Mouse (Mus musculus) ES-Bruce4 (cell line): ENCODE measurements at regions not wholly inside any gene's neighbourhood (a gene's known extent, or its start where the extent isn't known, plus 50 kb on each side); places are given as distances from the start of the nearest gene placed in this dataset.

ENCODE experiments used
- H3K27ac ChIP-seq: 2 replicates; pipeline ENCODE4 v1.5.1; 2012; ENCODE audit warnings: low read length, inconsistent platforms; ENCODE audit not compliant: insufficient read depth
- H3K27me3 ChIP-seq: 2 replicates; pipeline ENCODE4 v1.6.1; 2012; ENCODE audit warnings: mild to moderate bottlenecking, low read length, inconsistent platforms; ENCODE audit not compliant: control insufficient read depth, poor library complexity, insufficient read depth, severe bottlenecking
- H3K36me3 ChIP-seq: 2 replicates; pipeline ENCODE4 v1.6.1; 2012; ENCODE audit warnings: inconsistent platforms, mild to moderate bottlenecking, low read length, moderate library complexity; ENCODE audit not compliant: control insufficient read depth, poor library complexity, insufficient read depth, severe bottlenecking
- H3K4me1 ChIP-seq: one replicate; pipeline ENCODE4 v1.8.1; 2011; ENCODE audit warnings: low read length; ENCODE audit not compliant: control insufficient read depth, insufficient read depth
- H3K4me3 ChIP-seq: 2 replicates; pipeline ENCODE4 v1.5.1; 2011; ENCODE audit warnings: low read depth, mild to moderate bottlenecking, low read length
- H3K9ac ChIP-seq: 2 replicates; pipeline ENCODE4 v1.6.1; 2012; ENCODE audit warnings: low read depth, mild to moderate bottlenecking, inconsistent platforms; ENCODE audit not compliant: poor library complexity, severe bottlenecking
- H3K9me3 ChIP-seq: replicated peaks from 2 replicates; pipeline ENCODE4 v1.6.1; 2012; ENCODE audit warnings: mild to moderate bottlenecking, low read length, inconsistent platforms; ENCODE audit not compliant: control insufficient read depth, poor library complexity, insufficient read depth, severe bottlenecking
- CTCF ChIP-seq: IDR thresholded peaks from one replicate; pipeline ENCODE4 v1.8.1; 2011; ENCODE audit warnings: low read depth, low read length
- EP300 ChIP-seq: IDR thresholded peaks from 2 replicates; pipeline ENCODE4 v1.6.1; 2011; ENCODE audit warnings: low read depth, low read length; ENCODE audit not compliant: insufficient read depth
- POLR2A ChIP-seq: IDR thresholded peaks from one replicate; pipeline ENCODE4 v1.8.1; 2011; ENCODE audit warnings: low read length; ENCODE audit not compliant: insufficient read depth

DNA sequence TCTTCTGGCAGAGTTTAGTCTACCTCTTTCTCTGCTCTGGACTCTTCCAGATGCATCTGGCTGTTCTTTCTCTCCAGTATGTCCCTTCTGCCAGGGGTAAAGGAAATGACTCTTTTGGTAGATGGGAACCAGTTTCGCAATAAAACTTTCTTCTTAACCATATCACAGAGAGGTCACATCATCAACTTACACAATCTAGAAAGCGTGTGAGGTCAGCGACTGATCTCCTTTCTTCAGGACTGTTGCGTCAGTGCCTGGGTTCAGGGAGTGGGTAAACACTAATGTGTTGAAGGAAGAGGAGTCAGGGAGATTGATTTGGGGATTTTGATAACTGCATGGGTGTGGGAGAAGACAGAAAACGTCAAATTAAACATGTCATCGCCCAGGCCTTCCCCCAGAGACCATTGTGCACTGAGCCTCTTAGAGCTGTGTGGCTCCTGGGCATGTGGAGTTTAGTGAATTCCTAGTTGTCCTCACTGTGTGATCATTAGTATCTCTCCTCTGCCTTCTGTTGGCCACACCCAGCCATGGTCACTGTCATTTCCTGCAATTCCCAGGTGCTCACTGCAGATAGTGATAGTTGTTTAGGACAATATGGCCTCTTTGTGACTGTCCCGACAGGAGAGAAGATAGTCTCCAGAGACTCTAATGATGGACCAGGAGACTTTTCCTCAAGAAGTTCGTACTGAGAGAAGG lies 122.2 kb upstream of the Arntl start:
- peaks cover 7% of the 10 kb centered on the region for H3K4me1 ChIP-seq
- no peak overlapping the region for H3K9ac ChIP-seq
- no peaks in the 10 kb centered on the region for H3K9me3 ChIP-seq
- TF ChIP-seq EP300, result no peak
- TF ChIP-seq POLR2A, result no peak
- no peak for TF ChIP-seq CTCF
- H3K4me3 ChIP-seq, result no peak overlapping the region
- no peak overlapping the region for H3K27ac ChIP-seq
- H3K27me3 ChIP-seq, result no peaks in the 10 kb centered on the region
- no peaks in the 10 kb centered on the region for H3K36me3 ChIP-seq

DNA sequence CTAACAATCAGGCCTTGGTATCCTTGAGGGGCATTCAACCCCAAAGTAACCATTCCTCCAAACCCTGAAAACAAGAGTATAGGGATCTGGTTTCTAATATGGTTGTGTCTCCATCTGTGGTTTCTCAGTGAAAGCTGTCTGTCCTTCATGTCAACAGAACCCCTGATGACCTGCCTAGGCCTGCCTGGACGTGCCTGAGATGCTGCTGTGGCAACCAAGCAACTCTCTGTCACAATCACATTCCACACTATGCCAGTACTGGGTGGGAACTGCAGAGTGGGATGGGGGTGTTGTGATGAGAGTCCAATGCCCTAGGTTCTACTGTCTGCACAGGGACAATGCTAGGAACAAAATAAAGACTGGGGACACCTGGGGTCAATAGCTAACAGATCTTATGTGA lies 121.1 kb upstream of the Arntl start:
- Histone ChIP-seq H3K4me1 (peaks cover 7% of the 10 kb centered on the region), H3K36me3 (no peaks in the 10 kb centered on the region), H3K4me3 (no peak overlapping the region), H3K9ac (no peak overlapping the region), H3K9me3 (no peaks in the 10 kb centered on the region), H3K27me3 (no peaks in the 10 kb centered on the region), H3K27ac (no peak overlapping the region)
- TF ChIP-seq CTCF (no peak), EP300 (0 out of 2 replicates have a peak, but pooled peaks have one; percentile 9)

DNA sequence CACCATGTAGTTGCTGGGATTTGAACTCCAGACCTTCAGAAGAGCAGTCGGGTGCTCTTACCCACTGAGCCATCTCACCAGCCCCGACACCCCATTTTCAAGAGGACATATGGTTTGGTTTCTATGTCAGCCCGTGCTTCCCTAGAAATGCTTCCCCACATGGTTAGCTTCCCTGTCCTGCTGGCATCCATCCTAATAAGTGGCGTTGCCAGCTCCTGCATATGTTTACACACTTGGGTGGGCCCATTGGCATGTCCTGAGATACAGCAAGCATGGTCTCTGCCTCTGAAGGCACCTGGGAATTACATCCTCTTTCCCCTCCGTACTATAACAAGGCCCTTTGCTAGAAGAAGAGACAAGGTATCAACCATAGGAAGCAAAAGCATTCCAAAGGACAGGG lies 119.6 kb upstream of the Arntl start:
- Histone ChIP-seq H3K27ac (no peak overlapping the region), H3K4me1 (peaks cover 7% of the 10 kb centered on the region), H3K9me3 (no peaks in the 10 kb centered on the region), H3K9ac (no peak overlapping the region), H3K4me3 (no peak overlapping the region), H3K36me3 (no peaks in the 10 kb centered on the region), H3K27me3 (no peaks in the 10 kb centered on the region)
- TF ChIP-seq POLR2A (no peak), EP300 (no peak), CTCF (no peak)

DNA sequence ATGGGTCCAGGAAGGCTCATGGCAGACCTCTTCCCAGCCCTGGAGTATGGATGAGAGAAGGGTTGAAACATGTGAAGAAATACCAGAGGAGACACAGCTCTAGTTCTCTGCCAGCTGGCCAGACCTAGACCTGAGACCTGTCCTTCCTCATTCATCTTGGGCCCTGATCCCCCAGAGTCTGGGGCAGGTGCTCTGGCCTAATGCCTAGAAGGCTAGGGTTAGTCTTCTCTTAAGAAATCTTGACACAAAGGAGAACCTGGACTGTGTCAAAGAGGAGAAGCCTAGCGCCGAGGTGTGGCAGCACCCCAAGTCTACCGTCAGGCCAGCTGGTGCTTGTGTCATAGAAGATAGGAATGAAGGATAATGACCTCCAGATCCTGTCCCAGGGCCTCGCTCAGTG lies 118.2 kb upstream of the Arntl start:
- Histone ChIP-seq H3K9me3 (no peaks in the 10 kb centered on the region), H3K4me1 (peaks cover 7% of the 10 kb centered on the region), H3K27ac (no peak overlapping the region), H3K4me3 (no peak overlapping the region), H3K36me3 (no peaks in the 10 kb centered on the region), H3K9ac (no peak overlapping the region), H3K27me3 (no peaks in the 10 kb centered on the region)
- TF ChIP-seq EP300 (no peak), CTCF (no peak), POLR2A (no peak)

DNA sequence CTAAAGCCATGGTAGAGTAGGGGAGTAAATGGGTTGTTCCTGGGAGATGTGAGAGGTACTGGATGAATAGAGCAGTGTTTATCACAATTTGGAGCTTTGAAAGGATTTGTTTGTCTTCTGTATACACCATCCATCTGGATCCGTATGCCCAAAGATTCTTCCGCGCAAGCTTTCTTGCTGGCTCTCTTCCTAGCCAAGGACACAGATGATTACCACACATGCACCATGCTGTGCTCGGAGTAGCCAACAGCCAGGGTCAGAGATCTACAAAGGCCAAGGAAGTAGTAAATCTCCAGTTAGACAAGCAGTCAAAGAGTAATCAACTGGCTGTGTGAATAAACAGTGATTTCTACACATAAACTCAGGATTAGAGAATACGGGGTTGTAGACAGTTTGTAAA lies 113.3 kb upstream of the Arntl start:
- H3K9ac ChIP-seq, result no peak overlapping the region
- TF ChIP-seq CTCF (no peak), POLR2A (no peak), EP300 (no peak)
- no peak overlapping the region for H3K27ac ChIP-seq
- no peak overlapping the region for H3K4me3 ChIP-seq
- H3K4me1 ChIP-seq, result no peaks in the 10 kb centered on the region
- H3K27me3 ChIP-seq, result no peaks in the 10 kb centered on the region
- no peaks in the 10 kb centered on the region for H3K9me3 ChIP-seq
- no peaks in the 10 kb centered on the region for H3K36me3 ChIP-seq

DNA sequence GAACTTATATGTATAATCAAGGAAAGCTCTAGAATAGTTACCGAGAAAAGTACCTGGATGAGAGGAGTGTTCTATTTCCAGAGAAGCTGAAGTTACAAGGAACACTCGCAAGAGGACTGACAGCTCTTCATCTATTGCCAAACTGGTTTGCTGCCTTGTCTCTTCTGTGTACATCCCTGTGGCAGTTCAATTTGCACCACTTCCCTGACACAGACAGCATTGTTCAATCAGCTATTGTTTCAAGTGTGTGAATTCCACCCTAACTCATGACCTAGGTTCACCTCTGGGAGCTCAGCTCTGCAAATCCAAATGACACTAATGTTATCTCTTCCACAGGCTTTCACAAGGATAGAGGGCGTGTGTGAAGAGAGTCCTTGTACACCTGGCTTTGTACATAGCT lies 112.2 kb upstream of the Arntl start:
- Histone ChIP-seq H3K4me3 (no peak overlapping the region), H3K36me3 (no peaks in the 10 kb centered on the region), H3K27me3 (no peaks in the 10 kb centered on the region), H3K27ac (no peak overlapping the region), H3K4me1 (no peaks in the 10 kb centered on the region), H3K9me3 (no peaks in the 10 kb centered on the region), H3K9ac (no peak overlapping the region)
- no peak for TF ChIP-seq POLR2A
- no peak for TF ChIP-seq CTCF
- no peak for TF ChIP-seq EP300
